13 mouse cellular contexts compared by ENCODE assay signal in genomic region chr3:30511062-30511640, GRCm38 (mm10). TPM values are rescaled to one million over a fixed set of nuclear protein-coding genes. Genes with fewer than 3 reads are reported as not detected.
DNase-seq lines count a peak whose midpoint lies in the region; ATAC-seq and TF ChIP-seq lines count a peak whose summit lies in the region.
"Had no signal": no experiment of that assay in that cellular context is flagged by ENCODE, and none has a peak within 500 bp of the region (broad histone marks: within the 10 kb centered on the region; RNA-seq: fewer than 3 reads in every experiment).

No protein-coding gene starts in this region.

- H3K27ac ChIP-seq in hindbrain, embryonic 11.5 days (ENCODE audit: low read depth, low read length): no peak overlapping the region
- no peak overlapping the region for H3K27ac ChIP-seq in hindbrain, embryonic 13.5 days
- H3K27ac ChIP-seq in lung, postnatal 0 days (ENCODE audit: low read length): peak overlapping the region; percentile 95

- intact Hi-C loops in left cerebral cortex, postnatal 36 days (cut with DNase I): loop anchor here (10.0 kb wide), 1 partner anchor 496 kb away; no protein-coding TSS in a partner anchor

- H3K4me3 ChIP-seq in hindbrain, embryonic 11.5 days (ENCODE audit: low read depth, low read length): no peak overlapping the region
- H3K4me3 ChIP-seq in hindbrain, embryonic 13.5 days: no peak overlapping the region
- H3K4me3 ChIP-seq in lung, postnatal 0 days (ENCODE audit: low read depth, low read length): 0 out of 2 replicates have a peak overlapping the region, but pooled peaks have one; percentile 2

- H3K4me2 ChIP-seq in hindbrain, embryonic 11.5 days (replicated peaks; ENCODE audit: low read depth, low read length): no peak overlapping the region
- no peak overlapping the region for H3K4me2 ChIP-seq in hindbrain, embryonic 13.5 days
- H3K4me2 ChIP-seq in lung, postnatal 0 days (replicated peaks; ENCODE audit: low read depth, low read length): peak overlapping the region; percentile 82

- H3K27me3 ChIP-seq in hindbrain, embryonic 11.5 days (ENCODE audit: control insufficient read depth, insufficient read depth, low read length): peaks cover 43% of the 10 kb centered on the region
- peaks cover 84% of the 10 kb centered on the region for H3K27me3 ChIP-seq in hindbrain, embryonic 13.5 days
- 0 out of 2 replicates have a peak, but pooled peaks cover 8% of the 10 kb centered on the region for H3K27me3 ChIP-seq in lung, postnatal 0 days (replicated peaks; ENCODE audit: insufficient read depth, low read length)

- H3K9ac ChIP-seq in hindbrain, embryonic 11.5 days (ENCODE audit: low read depth, low read length): no peak overlapping the region
- H3K9ac ChIP-seq in hindbrain, embryonic 13.5 days: no peak overlapping the region
- H3K9ac ChIP-seq in lung, postnatal 0 days (replicated peaks; ENCODE audit: low read depth): no peak overlapping the region
- H3K9ac ChIP-seq: heart, embryonic 15.5 days had no signal

- H3K9me3 ChIP-seq in hindbrain, embryonic 11.5 days (ENCODE audit: control insufficient read depth, low read length): no peaks in the 10 kb centered on the region
- no peaks in the 10 kb centered on the region for H3K9me3 ChIP-seq in hindbrain, embryonic 13.5 days
- H3K9me3 ChIP-seq in lung, postnatal 0 days (ENCODE audit: low read length): no peaks in the 10 kb centered on the region
- H3K9me3 ChIP-seq: heart, embryonic 15.5 days had no signal

- ATAC-seq in hindbrain, embryonic 11.5 days (ENCODE audit: low FRiP score): no peak
- ATAC-seq in hindbrain, embryonic 13.5 days (ENCODE audit: low FRiP score): no peak
- no peak for ATAC-seq in lung, postnatal 0 days
- no peak for ATAC-seq in megakaryocyte progenitor cell, adult 5-6 weeks (replicated peaks; ENCODE audit: poor library complexity)
- ATAC-seq: hindbrain, embryonic 16.5 days had no signal

- peak; percentile 40 for DNase-seq in hindbrain, embryonic 11.5 days (ENCODE audit: low spot score)
- DNase-seq in brain, embryonic 14.5 days (ENCODE audit: low read depth): peak; percentile 8
- DNase-seq in kidney, postnatal 10 days: peak; percentile 23
- DNase-seq in lung, postnatal 0 days (ENCODE audit: low spot score): no peak
- DNase-seq in left cerebral cortex, postnatal 36 days (ENCODE audit: low spot score in 2 of 2): no peak
- no peak for DNase-seq in frontal cortex, postnatal 25 days (ENCODE audit: low spot score in 2 of 2)
- DNase-seq: cerebellum, adult 18-20 months; embryo, embryonic 11 days; thymus, postnatal 14 days had no signal

- TF ChIP-seq CTCF in brain, embryonic 14.5 days (IDR thresholded peaks at IDR 0.05; ENCODE audit: borderline replicate concordance, extremely low read depth, insufficient read depth, insufficient read length): no peak
- TF ChIP-seq CTCF in lung, postnatal 0 days (IDR thresholded peaks at IDR 0.05): no peak

- TF ChIP-seq EP300 in lung, postnatal 0 days (IDR thresholded peaks at IDR 0.05): no peak

- WGBS in hindbrain, embryonic 11.5 days: 5% methylated on average over 4 of the region's 4 CpGs
- WGBS in hindbrain, embryonic 13.5 days: 7% methylated on average over 4 of the region's 4 CpGs
- 41% methylated on average over 4 of the region's 4 CpGs for WGBS in lung, postnatal 0 days

- H3K36me3 ChIP-seq in hindbrain, embryonic 11.5 days (ENCODE audit: control insufficient read depth, insufficient read depth, low read length): no peaks in the 10 kb centered on the region
- no peaks in the 10 kb centered on the region for H3K36me3 ChIP-seq in hindbrain, embryonic 13.5 days
- H3K36me3 ChIP-seq in lung, postnatal 0 days (ENCODE audit: insufficient read depth, low read length): no peaks in the 10 kb centered on the region
- H3K36me3 ChIP-seq: heart, embryonic 15.5 days had no signal

- H3K4me1 ChIP-seq in hindbrain, embryonic 11.5 days (replicated peaks; ENCODE audit: control insufficient read depth, insufficient read depth, low read length): peaks cover 3% of the 10 kb centered on the region; the same call in 1 of the 2 replicates
- peaks cover 62% of the 10 kb centered on the region for H3K4me1 ChIP-seq in hindbrain, embryonic 13.5 days (replicated peaks)
- no peaks in the 10 kb centered on the region for H3K4me1 ChIP-seq in lung, postnatal 0 days (ENCODE audit: insufficient read depth, low read depth, low read length)

- TF ChIP-seq POLR2A in brain, embryonic 14.5 days (IDR thresholded peaks at IDR 0.05; ENCODE audit: borderline replicate concordance, extremely low read depth, insufficient read depth, insufficient read length, poor library complexity, severe bottlenecking): no peak

RNA-seq across cellular contexts. Expression of gene Mecom, which starts 36.7 kb away (rescaled TPM):
- polyA plus RNA-seq in hindbrain, embryonic 11.5 days (2014; fragmentation: Nextera tagmentation; extraction: Ambion mirVana): 40.2 and 44.3 TPM in 2 replicates
- 12.3 and 18.4 TPM in 2 replicates for polyA plus RNA-seq in hindbrain, embryonic 13.5 days (2015; fragmentation: Nextera tagmentation; extraction: Ambion mirVana)
- 3.7 and 7.3 TPM in 2 replicates for polyA plus RNA-seq in brain, embryonic 14.5 days (2012; rRNA removed)
- 22.4 and 29.5 TPM in 2 replicates for polyA plus RNA-seq in lung, postnatal 0 days (2015; fragmentation: Nextera tagmentation; extraction: Ambion mirVana)
- total RNA-seq in megakaryocyte progenitor cell, adult 5-6 weeks (2015): 0.54 and 4.0 TPM in 2 replicates
- total RNA-seq in megakaryocyte progenitor cell, adult 5-6 weeks (2017): 0.17 and 2.3 TPM in 2 replicates
- total RNA-seq in left cerebral cortex, postnatal 36 days (2021): 1 to 10 TPM; 2.2 to 5.0 TPM

Comparison
In these comparisons a context has a peak if more than half of its experiments do, and no peak if none do; other contexts are left out.
1. DNase-seq: peak in hindbrain, embryonic 11.5 days (single experiment), brain, embryonic 14.5 days (single experiment) and kidney, postnatal 10 days (single experiment); none in lung, postnatal 0 days (single experiment), left cerebral cortex, postnatal 36 days (0 of 2) and frontal cortex, postnatal 25 days (0 of 2).